Mouse (Mus musculus) stomach, embryonic 15.5 days (tissue): ENCODE data around the gene Zbtb18. TPM values are rescaled to one million over a fixed set of nuclear protein-coding genes. Genes with fewer than 3 reads are reported as not detected.

Experiments used
- ATAC-seq: fragments of 200-750 bp; cut with Nextera tagmentation; 2 replicates; pipeline ENCODE4 v1.8.0; 2017; ENCODE audit warnings: low read depth, moderate number of reproducible peaks, moderate TSS enrichment; ENCODE audit not compliant: insufficient read depth, low FRiP score
- H3K27ac ChIP-seq: fragments of 300-500 bp; sonication (generic); 2 replicates; pipeline ENCODE4 v1.5.1; 2015; ENCODE audit warnings: mild to moderate bottlenecking, inconsistent platforms
- H3K27me3 ChIP-seq: fragments of 300-500 bp; sonication (generic); replicated peaks from 2 replicates; pipeline ENCODE4 v1.6.1; 2015; ENCODE audit warnings: inconsistent platforms
- H3K36me3 ChIP-seq: fragments of 300-500 bp; sonication (generic); 2 replicates; pipeline ENCODE4 v1.6.1; 2015; ENCODE audit warnings: inconsistent platforms
- H3K4me1 ChIP-seq: fragments of 300-500 bp; sonication (generic); 2 replicates; pipeline ENCODE4 v1.6.1; 2015; ENCODE audit warnings: inconsistent platforms
- H3K4me2 ChIP-seq: fragments of 300-500 bp; sonication (generic); 2 replicates; pipeline ENCODE4 v1.6.1; 2015; ENCODE audit warnings: mild to moderate bottlenecking, inconsistent platforms
- H3K4me3 ChIP-seq: fragments of 300-500 bp; sonication (generic); replicated peaks from 2 replicates; pipeline ENCODE4 v1.5.1; 2015; ENCODE audit warnings: inconsistent platforms
- H3K9ac ChIP-seq: fragments of 300-500 bp; sonication (generic); 2 replicates; pipeline ENCODE4 v1.6.1; 2015; ENCODE audit warnings: inconsistent platforms
- H3K9me3 ChIP-seq: fragments of 300-500 bp; sonication (generic); 2 replicates; pipeline ENCODE4 v1.6.1; 2016; ENCODE audit warnings: inconsistent platforms
- WGBS: fragments of 180-500 bp; shearing (Covaris S2); methylation state at CpG from one replicate; pipeline ENCODE4 v1.1.7; 2015; 5-methylcytosine and 5-hydroxymethylcytosine counted together
- polyA plus RNA-seq: library from polyadenylated mRNA; unstranded; fragments of >200 nt; fragmentation: Nextera tagmentation; extraction: Ambion mirVana; gene quantifications from 2 replicates; pipeline ENCODE4 v1.2.1, GENCODE M21; 2015

The Zbtb18 gene
- 2.2 and 2.7 TPM in 2 replicates for polyA plus RNA-seq

DNA sequence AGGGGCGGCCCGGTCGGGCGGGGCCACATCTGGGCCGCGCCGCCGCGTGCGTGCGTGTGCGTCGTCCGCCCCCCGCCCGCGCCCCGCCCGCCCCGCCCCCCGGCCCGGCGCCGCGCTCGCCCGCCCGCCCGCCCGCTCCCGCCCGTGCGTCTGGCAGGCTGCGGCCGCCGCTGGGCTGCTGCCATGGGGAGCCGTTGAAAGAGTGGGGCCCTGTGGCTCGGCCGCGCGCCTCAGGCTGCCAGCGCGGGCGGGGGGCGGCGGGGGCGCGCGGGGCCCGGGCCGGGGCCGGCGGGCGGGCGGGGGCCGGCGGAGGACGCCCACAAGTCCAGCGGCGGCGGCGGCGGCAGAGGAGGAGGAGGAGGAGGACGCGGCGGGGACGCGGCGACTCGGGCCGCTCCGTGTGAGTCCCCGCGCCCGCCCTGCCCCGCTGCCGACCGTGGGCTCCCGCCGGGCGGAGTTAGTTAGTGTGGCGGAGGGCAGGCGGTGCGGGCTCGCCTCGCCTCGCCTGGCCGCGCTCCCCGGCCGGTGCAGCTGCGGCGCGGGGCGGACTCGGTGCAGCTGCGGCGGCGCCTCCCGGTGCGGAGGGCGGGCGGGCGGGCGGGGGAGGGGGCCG lies at the start of gene Zbtb18:
Gene Zbtb18 (plus strand): TSS at position 156 of the 613 bp plus-strand sequence.
- H3K9ac ChIP-seq, result peak within 1 kb of the TSS; percentile 80
- H3K4me1 ChIP-seq, result peaks cover 4% of the 10 kb centered on the region; the same call in 1 of the 2 replicates
- H3K36me3 ChIP-seq, result 0 out of 2 replicates have a peak, but pooled peaks cover under 1% of the 10 kb centered on the region
- no peaks in the 10 kb centered on the region for H3K9me3 ChIP-seq
- under 1% methylated on average over 30 of the region's 106 CpGs for WGBS
- H3K4me2 ChIP-seq, result peak within 1 kb of the TSS; percentile 88
- ATAC-seq, result no peak
- H3K4me3 ChIP-seq, result peak within 1 kb of the TSS; percentile 83
- peak within 1 kb of the TSS; percentile 99 for H3K27ac ChIP-seq
- no peaks in the 10 kb centered on the region for H3K27me3 ChIP-seq

DNA sequence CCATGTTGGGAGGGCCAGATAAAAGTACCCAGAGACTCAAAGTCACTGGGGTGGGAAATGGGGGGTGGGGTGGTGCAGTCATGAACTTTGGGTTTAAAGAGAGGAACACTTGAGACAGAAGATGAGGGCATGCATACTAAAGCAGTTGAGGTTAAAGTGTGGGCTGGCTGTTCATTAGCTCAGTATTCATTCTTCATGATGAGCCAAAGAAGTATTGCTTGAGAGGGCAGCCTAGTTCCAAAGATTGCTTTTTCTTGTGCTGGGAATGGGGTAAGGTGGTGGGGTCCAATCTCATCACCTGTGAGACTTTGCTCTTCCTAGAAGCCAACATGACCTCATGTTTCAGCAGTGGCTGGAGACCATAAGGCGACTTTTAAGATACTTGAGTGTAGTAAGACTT lies 44.7 kb upstream of the Zbtb18 start:
- Histone ChIP-seq H3K4me1 (no peaks in the 10 kb centered on the region), H3K27me3 (no peaks in the 10 kb centered on the region), H3K36me3 (no peaks in the 10 kb centered on the region), H3K4me2 (no peak overlapping the region), H3K9ac (no peak overlapping the region), H3K4me3 (no peak overlapping the region), H3K9me3 (no peaks in the 10 kb centered on the region), H3K27ac (no peak overlapping the region)
- no peak for ATAC-seq
- WGBS, result 81% methylated on average over 1 of the region's 1 CpGs

DNA sequence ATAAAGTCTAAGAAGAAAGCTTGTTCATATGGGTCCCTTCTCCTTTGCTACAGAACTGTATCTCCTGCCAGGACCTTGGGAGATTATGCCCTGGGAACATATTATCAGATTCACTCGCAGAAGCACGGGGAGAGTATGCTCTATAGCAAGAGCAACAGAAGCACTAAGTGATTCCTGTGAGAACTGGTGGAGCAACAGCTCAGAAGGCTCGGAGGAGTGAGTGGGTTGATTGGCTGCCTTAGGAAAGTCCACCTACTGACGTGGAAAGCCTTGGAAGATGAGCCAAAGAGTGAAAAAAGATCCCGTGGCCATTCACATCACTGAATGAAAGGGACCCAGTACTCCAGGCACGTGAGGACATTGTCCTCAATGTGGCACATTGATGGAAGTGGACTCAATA lies 37.0 kb upstream of the Zbtb18 start:
- WGBS, result 69% methylated on average over 6 of the region's 6 CpGs
- H3K4me2 ChIP-seq, result no peak overlapping the region
- H3K4me1 ChIP-seq, result no peaks in the 10 kb centered on the region
- H3K9me3 ChIP-seq, result no peaks in the 10 kb centered on the region
- H3K9ac ChIP-seq, result no peak overlapping the region
- H3K27me3 ChIP-seq, result no peaks in the 10 kb centered on the region
- H3K36me3 ChIP-seq, result no peaks in the 10 kb centered on the region
- no peak overlapping the region for H3K4me3 ChIP-seq
- H3K27ac ChIP-seq, result no peak overlapping the region
- no peak for ATAC-seq

DNA sequence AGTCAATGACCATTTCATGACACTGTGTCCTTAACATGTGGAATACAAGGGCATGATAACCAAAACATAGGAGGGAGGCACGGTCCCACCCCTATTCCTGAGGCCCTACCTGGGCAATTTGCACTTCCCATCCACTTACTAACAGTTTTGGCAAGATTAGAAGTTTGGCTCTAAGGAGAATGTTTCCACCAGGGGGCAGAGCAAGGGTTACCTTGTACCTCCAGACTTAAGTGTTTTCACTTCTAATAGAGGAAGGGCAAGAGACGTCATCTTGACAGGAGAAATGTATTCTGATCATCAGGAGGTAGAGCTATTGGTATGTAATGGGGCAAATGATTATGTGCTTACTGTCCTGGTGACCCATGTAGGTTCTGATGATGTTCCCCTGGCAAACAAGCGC lies 33.5 kb upstream of the Zbtb18 start:
- Histone ChIP-seq H3K4me3 (no peak overlapping the region), H3K9me3 (no peaks in the 10 kb centered on the region), H3K27me3 (no peaks in the 10 kb centered on the region), H3K4me1 (no peaks in the 10 kb centered on the region), H3K36me3 (no peaks in the 10 kb centered on the region), H3K9ac (no peak overlapping the region), H3K27ac (no peak overlapping the region), H3K4me2 (no peak overlapping the region)
- no peak for ATAC-seq
- 66% methylated on average over 3 of the region's 3 CpGs for WGBS

DNA sequence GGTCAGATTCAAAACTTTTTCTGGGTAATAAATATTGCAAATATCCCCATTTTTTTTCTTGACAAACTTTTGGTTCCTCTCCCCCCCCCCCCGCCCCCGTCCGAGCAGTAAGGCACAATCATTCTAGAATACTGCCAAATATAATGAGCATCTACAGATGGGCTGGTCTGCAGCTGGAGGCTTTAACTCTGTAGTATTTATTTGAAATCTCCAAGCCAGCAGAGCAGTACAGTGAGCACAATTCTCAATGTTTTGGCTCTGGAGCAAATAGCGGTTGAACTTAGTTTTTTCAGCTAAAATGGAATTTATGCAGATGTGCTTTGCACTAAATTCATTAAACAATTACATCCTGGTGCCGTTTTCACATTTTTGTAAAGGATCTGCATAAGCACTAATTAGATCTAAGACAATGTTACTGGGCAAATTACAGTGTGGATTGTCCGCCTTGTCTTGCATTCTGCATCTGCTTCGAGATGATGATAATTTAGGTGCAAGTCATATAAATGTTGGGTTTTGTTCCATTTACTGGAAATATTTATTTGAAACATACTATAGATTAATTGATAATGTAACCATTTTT lies 31.3 kb upstream of the Zbtb18 start:
- no peak overlapping the region for H3K4me3 ChIP-seq
- H3K9me3 ChIP-seq, result no peaks in the 10 kb centered on the region
- H3K27me3 ChIP-seq, result no peaks in the 10 kb centered on the region
- H3K9ac ChIP-seq, result no peak overlapping the region
- ATAC-seq, result no peak
- no peaks in the 10 kb centered on the region for H3K4me1 ChIP-seq
- no peaks in the 10 kb centered on the region for H3K36me3 ChIP-seq
- no peak overlapping the region for H3K4me2 ChIP-seq
- H3K27ac ChIP-seq, result no peak overlapping the region
- 58% methylated on average over 7 of the region's 7 CpGs for WGBS

DNA sequence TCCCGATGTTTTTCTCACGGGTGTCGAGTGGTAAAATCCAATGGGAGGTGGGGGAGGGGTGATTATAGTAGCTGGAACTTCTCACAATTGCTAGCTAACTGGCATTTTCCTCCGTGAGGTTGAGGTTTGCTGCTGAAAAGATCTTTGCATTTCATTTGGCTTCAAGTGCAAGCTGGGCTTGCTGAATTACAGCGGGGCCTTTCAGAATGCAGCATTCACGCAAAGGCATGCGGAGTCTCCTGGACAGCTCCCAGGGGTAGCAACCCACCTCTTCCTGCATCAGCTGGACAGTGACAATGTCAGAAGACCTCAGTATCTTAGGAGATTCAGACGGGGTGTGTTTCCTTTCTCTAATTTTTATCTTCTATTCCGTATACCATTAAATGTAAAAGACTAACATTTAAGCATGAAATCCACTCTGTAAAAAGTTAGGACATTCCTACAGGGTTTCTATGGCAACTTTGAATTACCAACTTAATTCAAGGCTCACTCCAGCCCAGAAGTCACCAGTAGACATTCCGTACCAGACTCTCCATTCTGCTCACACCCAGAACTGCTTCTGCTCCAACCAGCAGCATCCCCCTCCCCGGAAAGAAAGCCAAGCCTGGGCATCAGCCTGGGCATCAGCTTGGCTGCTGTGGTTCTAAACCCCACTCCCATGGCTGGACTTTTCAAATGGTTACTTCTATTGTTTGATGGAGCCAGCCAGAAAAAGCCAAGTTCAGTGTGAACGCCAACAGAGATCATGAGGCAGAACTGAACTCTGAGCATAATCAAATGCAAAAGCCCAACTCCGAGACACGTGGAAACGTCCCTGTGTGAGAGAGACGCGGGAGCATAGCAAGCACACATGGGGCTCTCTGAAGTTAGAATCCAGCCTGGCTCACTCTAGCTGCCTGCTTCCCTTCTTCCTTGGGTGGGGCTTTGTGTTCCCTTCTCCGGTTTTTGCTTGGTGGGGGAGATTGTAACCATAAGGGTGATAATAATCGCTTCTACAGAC lies 30.5 kb upstream of the Zbtb18 start:
- H3K36me3 ChIP-seq, result no peaks in the 10 kb centered on the region
- H3K27ac ChIP-seq, result no peak overlapping the region
- no peak for ATAC-seq
- H3K4me2 ChIP-seq, result no peak overlapping the region
- no peak overlapping the region for H3K4me3 ChIP-seq
- no peak overlapping the region for H3K9ac ChIP-seq
- WGBS, result 51% methylated on average over 19 of the region's 19 CpGs
- H3K4me1 ChIP-seq, result no peaks in the 10 kb centered on the region
- no peaks in the 10 kb centered on the region for H3K9me3 ChIP-seq
- no peaks in the 10 kb centered on the region for H3K27me3 ChIP-seq

DNA sequence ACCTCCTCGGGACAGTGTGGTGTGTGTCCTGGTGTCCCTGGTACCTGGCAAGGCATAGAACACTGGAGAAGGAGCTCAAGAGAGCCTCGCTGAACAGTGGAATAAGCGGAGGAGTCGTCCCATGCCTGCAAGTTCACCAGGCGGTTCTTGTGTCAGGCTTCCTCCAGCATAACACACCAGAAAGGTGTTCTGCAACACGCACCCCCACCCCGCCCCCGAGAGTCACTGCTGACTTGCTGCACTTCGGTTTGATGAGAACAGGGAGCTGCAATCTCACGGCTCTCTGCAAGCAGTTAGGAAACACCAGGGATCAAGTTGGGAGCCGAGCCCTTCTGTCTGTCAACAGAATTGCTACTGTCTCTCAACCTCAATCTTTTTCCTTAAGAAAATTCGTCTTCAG lies 22.8 kb upstream of the Zbtb18 start:
- Histone ChIP-seq H3K4me3 (no peak overlapping the region), H3K9me3 (no peaks in the 10 kb centered on the region), H3K36me3 (no peaks in the 10 kb centered on the region), H3K9ac (no peak overlapping the region), H3K4me2 (no peak overlapping the region), H3K4me1 (no peaks in the 10 kb centered on the region), H3K27ac (no peak overlapping the region), H3K27me3 (no peaks in the 10 kb centered on the region)
- 70% methylated on average over 12 of the region's 12 CpGs for WGBS
- ATAC-seq, result no peak

DNA sequence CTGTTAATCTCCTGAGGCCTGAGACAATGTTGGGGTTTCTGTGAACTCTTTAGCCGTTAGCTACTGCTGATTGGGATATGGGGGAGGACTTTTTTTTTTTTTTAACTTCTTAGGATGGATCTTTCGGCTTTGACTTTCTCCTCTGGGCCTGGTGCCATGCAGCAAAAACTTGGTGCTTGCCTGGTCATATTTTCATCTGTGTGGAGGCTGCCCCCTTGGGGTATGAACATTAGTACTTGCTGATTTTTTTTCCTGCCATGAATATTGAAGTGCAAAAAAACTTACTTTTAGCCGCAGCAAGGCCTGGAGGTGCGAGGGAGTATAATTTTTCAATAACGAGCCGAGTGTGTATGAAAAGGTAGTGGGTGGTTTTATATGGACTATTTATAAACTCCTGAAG lies 22.0 kb upstream of the Zbtb18 start:
- Histone ChIP-seq H3K9me3 (no peaks in the 10 kb centered on the region), H3K27ac (no peak overlapping the region), H3K27me3 (no peaks in the 10 kb centered on the region), H3K4me3 (no peak overlapping the region), H3K9ac (no peak overlapping the region), H3K4me2 (no peak overlapping the region), H3K4me1 (no peaks in the 10 kb centered on the region), H3K36me3 (no peaks in the 10 kb centered on the region)
- no peak for ATAC-seq
- WGBS, result 67% methylated on average over 6 of the region's 6 CpGs

DNA sequence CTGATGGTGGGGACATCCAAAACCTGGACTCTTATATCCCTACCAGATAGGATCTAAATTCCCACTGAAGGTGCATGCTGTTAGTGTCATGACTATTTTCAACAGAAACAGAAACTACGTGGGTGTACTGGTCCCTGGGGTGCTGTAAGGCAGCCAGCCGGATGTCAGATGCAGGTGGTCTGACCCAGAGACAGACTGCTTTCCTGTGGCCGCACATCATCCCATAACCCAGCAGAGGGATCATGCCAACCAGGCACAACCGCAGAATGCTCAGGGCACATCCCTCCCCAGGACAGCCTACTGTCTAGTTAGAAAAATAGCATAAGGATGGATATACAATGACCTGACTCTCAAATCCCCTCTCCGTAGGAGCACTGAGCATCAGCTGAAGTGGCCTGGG lies 14.3 kb upstream of the Zbtb18 start:
- no peak for ATAC-seq
- no peak overlapping the region for H3K4me2 ChIP-seq
- no peaks in the 10 kb centered on the region for H3K36me3 ChIP-seq
- no peaks in the 10 kb centered on the region for H3K4me1 ChIP-seq
- no peaks in the 10 kb centered on the region for H3K27me3 ChIP-seq
- no peak overlapping the region for H3K4me3 ChIP-seq
- H3K27ac ChIP-seq, result no peak overlapping the region
- H3K9me3 ChIP-seq, result no peaks in the 10 kb centered on the region
- H3K9ac ChIP-seq, result no peak overlapping the region
- WGBS, result 79% methylated on average over 5 of the region's 5 CpGs

DNA sequence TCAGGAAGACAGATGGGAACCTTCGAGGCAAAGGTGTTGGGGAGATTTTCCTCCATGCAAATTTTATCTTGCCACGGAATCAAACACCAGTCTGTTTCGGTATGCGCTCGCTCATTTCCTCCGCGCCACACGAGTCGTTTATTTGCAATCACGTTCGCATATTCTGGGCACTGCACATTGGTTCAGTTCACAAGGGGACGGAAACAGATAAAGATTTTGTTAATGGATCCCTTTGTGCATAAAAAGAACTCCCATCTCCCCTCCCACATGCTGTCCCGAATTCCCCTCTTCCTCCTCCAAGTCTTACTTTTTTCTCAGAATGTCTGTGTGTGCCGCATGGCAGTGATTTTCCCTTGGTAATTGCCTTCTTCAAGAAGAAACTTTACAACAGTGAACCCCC lies 13.8 kb upstream of the Zbtb18 start:
- Histone ChIP-seq H3K36me3 (no peaks in the 10 kb centered on the region), H3K4me1 (no peaks in the 10 kb centered on the region), H3K9me3 (no peaks in the 10 kb centered on the region), H3K9ac (no peak overlapping the region), H3K4me3 (no peak overlapping the region), H3K27ac (no peak overlapping the region), H3K27me3 (no peaks in the 10 kb centered on the region), H3K4me2 (no peak overlapping the region)
- ATAC-seq, result no peak
- 78% methylated on average over 14 of the region's 14 CpGs for WGBS

DNA sequence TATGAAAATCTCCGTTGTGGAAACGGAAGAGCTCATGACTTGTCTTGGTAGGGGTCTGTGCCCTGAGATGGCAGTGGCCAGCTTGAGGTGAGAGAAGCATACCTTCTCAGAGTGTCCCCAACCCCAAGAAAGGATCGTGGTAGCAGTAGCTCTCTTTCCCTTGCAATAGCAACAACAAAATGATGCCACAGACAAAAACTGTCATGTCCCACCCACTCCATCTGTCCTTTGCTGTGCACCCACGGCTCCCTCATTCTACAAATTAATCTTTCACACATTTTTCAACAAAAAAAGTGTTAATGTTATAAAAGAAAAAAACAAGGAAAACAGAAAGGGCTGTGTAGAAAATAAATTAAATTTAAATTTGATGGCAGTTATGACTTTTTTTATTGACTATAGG lies 13.1 kb upstream of the Zbtb18 start:
- 80% methylated on average over 4 of the region's 4 CpGs for WGBS
- Histone ChIP-seq H3K27ac (no peak overlapping the region), H3K4me1 (no peaks in the 10 kb centered on the region), H3K27me3 (no peaks in the 10 kb centered on the region), H3K9ac (no peak overlapping the region), H3K4me3 (no peak overlapping the region), H3K4me2 (no peak overlapping the region), H3K36me3 (no peaks in the 10 kb centered on the region), H3K9me3 (no peaks in the 10 kb centered on the region)
- no peak for ATAC-seq

DNA sequence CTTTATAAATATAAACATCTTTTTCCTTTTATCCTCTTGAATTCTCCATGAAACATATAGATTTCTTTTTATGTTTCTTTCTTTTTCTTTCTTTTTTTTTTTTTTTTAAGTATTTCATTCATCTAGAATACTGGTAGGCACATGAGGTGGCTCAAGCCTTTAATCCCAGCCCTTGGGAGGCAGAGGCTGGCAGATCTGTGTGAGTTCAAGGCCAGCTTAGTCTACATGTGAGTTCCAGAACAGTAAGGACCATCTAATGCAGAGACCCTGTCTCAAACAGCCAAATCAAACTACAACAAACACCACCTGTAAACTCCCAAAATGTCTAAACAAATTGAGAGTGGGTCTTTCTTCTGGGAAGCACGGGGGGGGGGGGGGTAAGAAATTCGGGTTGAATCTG lies 1.7 kb upstream of the Zbtb18 start:
- WGBS, result 0% methylated on average over 1 of the region's 2 CpGs
- Histone ChIP-seq H3K4me3 (no peak overlapping the region), H3K27me3 (no peaks in the 10 kb centered on the region), H3K9ac (no peak overlapping the region), H3K9me3 (no peaks in the 10 kb centered on the region), H3K36me3 (no peaks in the 10 kb centered on the region), H3K4me1 (peaks cover 4% of the 10 kb centered on the region; the same call in 1 of the 2 replicates), H3K27ac (no peak overlapping the region), H3K4me2 (no peak overlapping the region)
- no peak for ATAC-seq
